Mouse (Mus musculus): ENCODE measurements around the gene Spaar.

The Spaar gene

GRCm38 (mm10) chr4:43729794-43730550 lies at the start of gene Spaar:
Gene Spaar, plus strand, starts transcription at chr4:43730034.
- no peak for TF ChIP-seq GATA4 (IDR thresholded peaks at IDR 0.05; ENCODE audit: insufficient replicate concordance, low read length)

- no peak for TF ChIP-seq GATA4 (IDR thresholded peaks at IDR 0.05; ENCODE audit: insufficient replicate concordance, low read length)
Measured at GRCm38 (mm10) chr4:43690021-43690420, 39.8 kb upstream of the Spaar start.

DNA sequence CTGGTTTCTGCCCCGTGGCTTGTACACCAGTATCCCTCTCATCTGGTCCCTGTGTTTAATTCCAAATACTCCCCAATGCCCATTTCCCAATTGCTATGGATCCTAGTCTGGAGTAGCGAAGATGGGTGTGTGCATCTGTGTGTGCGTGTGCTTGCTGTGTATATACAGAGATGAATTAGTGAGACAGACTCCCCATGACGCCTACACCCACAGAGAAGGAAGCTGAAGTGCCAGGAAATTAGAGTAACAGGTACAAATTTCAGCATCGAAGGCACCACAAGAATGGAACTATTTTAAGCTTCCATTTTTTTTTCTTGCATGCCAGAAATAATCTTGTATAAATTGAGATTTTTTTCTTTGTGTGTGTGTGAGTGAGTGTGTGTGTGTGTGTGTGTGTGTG lies 38.8 kb upstream of the Spaar start:
- no peak for TF ChIP-seq GATA4 (IDR thresholded peaks at IDR 0.05; ENCODE audit: insufficient replicate concordance, low read length)

GRCm38 (mm10) chr4:43693806-43694241 lies 36.0 kb upstream of the Spaar start:
- TF ChIP-seq GATA4 (IDR thresholded peaks at IDR 0.05; ENCODE audit: insufficient replicate concordance, low read length): no peak

- TF ChIP-seq GATA4 (IDR thresholded peaks at IDR 0.05; ENCODE audit: insufficient replicate concordance, low read length): no peak
Measured at GRCm38 (mm10) chr4:43694439-43695248, 35.2 kb upstream of the Spaar start.

DNA sequence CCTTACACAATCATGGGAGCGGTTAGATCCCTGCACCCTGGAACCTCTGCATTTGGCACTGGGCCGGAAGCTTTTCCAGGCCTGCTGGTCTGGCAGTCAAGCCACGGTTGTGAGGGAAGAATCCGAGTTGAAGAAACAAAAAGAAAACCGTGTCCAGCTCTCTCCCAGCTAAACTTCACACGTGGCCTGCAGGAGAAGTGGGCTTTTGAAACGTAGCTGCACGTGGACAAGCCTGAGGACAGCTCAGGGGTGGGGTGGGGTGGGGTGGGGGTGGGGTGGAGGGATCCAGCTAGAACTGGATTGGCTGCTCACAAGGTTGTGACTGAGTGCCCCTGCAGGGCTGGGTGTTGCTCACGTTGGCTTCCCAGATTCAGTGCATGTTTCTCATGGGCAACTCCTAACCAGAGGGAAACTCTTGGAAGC lies 34.6 kb upstream of the Spaar start:
- no peak for TF ChIP-seq GATA4 (IDR thresholded peaks at IDR 0.05; ENCODE audit: insufficient replicate concordance, low read length)

DNA sequence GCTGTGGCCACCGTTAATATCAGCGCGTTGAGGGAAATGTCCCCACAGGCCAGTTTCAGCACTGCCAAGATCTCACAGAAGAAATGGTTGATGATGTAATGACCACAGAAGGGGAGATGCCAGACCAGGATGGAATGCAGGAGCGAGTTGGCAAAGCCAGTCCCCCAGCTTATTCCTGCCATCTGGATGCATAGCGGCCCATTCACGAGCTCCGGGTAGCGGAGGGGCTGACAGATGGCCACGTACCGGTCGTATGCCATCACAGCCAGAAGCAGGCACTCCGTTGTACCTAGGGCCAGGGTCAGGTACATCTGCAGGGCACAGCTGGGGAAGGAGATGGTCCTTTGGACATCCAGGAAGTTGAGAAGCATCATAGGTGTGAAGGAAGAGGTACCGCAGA lies 33.3 kb upstream of the Spaar start:
- TF ChIP-seq GATA4 (IDR thresholded peaks at IDR 0.05; ENCODE audit: insufficient replicate concordance, low read length): no peak

- no peak for TF ChIP-seq GATA4 (IDR thresholded peaks at IDR 0.05; ENCODE audit: insufficient replicate concordance, low read length)
Measured at GRCm38 (mm10) chr4:43700707-43701106, 29.1 kb upstream of the Spaar start, which contains the start of gene Olfr70. Gene Olfr70, minus strand, starts transcription at chr4:43700807.

GRCm38 (mm10) chr4:43703439-43703838 lies 26.4 kb upstream of the Spaar start:
- no peak for TF ChIP-seq GATA4 (IDR thresholded peaks at IDR 0.05; ENCODE audit: insufficient replicate concordance, low read length)

DNA sequence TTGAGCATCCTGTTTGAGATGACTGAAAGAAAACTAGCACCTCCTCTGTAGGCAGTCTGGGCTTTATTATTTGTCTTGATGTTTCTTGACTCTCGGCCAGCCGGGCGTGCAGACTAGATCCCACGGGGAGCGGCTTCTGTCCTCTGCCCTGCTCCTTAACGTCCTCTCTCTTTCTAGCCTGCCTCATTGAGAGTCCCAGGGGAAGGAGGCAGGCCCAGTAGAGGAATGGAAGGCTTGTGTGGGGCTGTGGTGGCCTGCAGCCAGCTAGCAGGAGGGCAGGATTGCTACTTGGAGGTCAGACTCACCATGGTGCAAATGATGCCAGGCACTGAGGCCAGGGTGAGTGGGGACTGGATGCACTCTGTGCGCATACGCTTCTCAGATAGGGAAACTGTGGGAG lies 26.0 kb upstream of the Spaar start:
- TF ChIP-seq GATA4 (IDR thresholded peaks at IDR 0.05; ENCODE audit: insufficient replicate concordance, low read length): no peak

DNA sequence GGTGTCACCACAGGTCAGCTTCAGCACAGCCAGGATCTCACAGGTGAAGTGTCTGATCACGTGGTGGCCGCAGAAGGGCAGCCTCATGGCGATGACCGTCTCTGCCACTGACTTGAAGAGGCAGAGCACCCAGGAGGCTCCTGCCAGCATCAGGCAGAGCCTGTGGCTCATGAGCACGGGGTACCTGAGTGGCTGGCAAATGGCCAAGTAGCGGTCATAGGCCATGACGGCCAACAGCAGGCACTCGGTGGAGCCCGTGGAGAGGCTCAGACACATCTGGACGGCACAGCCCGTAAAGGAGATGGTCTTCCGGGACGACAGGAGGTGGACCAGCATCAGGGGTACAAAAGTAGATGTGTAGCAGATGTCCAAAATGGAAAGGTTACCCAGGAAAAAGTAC lies 23.8 kb upstream of the Spaar start:
- TF ChIP-seq GATA4 (IDR thresholded peaks at IDR 0.05; ENCODE audit: insufficient replicate concordance, low read length): no peak

DNA sequence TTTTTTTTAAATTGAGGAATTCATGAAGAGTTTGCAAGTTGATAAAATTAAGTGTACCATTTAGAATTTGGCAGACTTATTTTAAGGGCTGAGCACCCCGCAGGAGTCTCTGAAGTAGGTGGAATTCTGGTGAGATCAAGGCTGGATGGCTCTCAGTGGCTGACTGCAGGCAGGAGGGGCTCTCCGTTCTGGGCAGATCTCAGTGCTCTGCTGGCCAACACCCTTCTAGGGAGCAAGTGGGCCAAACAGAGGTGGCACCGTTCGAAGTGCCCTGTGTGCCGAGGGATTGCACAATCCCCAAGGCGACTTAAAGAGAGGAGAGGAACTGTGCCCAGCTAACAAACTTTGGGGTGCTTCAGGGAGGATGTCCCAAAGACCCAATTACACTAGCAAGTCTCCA lies 20.0 kb upstream of the Spaar start, which contains the start of gene Olfr71:
Gene Olfr71, minus strand, starts transcription at position 387 of the 400 bp plus-strand sequence.
- no peak for TF ChIP-seq GATA4 (IDR thresholded peaks at IDR 0.05; ENCODE audit: insufficient replicate concordance, low read length)

DNA sequence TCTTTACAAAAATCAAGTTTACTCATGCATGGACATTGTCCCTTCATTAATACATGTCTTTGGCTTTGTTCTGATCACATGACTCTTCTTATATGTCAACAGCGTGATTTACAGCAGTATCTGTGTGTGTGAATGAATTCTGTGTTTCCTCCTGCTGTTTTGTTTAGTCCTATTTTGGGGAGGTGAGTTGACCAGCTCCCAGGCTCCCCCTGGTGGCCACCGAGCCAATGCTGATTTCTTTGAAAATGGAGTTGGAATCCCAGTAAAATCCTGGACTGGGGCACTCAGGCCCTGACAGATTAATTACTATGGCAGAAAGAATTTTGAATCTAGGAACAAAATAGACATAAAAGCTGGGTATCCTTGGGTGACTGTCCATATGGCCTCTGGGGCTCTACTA lies 18.0 kb upstream of the Spaar start:
- no peak for TF ChIP-seq GATA4 (IDR thresholded peaks at IDR 0.05; ENCODE audit: insufficient replicate concordance, low read length)

DNA sequence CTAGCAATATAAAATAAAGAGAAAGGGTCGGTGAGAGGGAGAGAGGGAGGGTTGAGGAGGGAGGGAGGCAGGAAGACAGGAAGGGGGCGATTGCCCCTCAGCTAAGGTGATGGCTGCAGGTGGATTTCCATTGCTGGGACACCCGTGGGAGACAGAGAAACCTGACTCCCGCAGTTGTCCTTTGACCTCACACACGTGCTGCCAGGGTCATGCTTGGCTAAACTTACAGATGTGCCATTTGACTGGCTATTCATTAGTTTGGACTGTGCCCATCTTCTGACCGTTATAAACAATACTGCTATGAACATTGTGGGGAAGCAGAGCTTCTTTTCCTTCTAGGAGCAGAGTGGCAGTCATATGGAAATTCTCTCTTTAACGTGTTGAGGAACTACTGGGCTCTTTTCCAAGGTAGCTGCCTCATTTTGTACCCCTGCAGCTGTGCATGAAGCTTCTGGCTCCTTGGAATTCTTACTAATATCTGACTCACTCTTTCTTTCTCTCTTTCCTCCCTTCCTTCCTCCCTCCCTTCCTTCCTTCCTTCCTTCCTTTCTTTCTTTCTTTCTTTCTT lies 16.1 kb upstream of the Spaar start:
- no peak for TF ChIP-seq GATA4 (IDR thresholded peaks at IDR 0.05; ENCODE audit: insufficient replicate concordance, low read length)

GRCm38 (mm10) chr4:43720491-43721228 lies 9.2 kb upstream of the Spaar start:
- TF ChIP-seq GATA4 (IDR thresholded peaks at IDR 0.05; ENCODE audit: insufficient replicate concordance, low read length): no peak
